Mouse (Mus musculus): ENCODE data around the gene Adra2a.
A peak's percentile ranks its signal among the peaks of the same experiment; 100 is the strongest.

Adra2a gene

DNA sequence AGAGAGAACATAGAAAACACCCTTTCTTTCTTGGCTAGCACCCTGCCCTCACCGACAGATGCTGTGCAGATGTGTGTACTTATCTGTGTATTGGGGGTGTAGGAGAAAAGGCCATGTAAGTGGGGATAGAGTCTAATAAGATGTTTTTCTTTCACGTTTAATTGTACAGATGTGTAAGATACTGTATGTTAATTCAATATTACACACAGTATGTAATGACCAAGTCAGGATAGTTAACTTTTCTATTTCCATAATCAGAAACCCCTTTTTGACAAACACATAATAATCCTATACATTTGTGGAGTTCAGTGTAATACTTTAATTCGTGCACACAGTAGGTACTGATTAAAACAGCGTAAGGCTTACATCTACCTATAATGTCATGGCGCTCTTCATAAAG lies at the start of gene Adra2a:
Gene Adra2a, plus strand, starts transcription at position 301 of the 400 bp plus-strand sequence.
- no peak for DNase-seq (ENCODE audit: low read depth)

DNA sequence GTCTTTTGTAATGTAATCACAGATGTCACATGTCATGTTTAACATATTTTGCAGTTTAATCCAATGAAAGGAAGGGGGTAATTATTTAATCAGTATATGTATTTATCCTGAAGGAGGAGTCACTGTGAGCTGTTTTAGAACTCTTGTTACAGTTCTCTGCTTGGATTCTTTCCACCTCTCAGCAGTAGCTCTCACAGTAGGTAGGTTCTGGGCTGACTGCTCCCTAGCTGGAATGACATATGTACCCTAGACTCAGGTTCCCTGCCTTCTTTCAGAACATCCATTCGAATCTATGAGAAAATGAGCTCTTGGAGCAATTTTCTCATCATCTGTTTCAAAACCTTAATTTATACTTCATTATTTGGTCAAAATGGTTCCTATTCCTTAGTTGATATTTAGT lies 49.7 kb upstream of the Adra2a start:
- DNase-seq (ENCODE audit: low read depth), result no peak

DNA sequence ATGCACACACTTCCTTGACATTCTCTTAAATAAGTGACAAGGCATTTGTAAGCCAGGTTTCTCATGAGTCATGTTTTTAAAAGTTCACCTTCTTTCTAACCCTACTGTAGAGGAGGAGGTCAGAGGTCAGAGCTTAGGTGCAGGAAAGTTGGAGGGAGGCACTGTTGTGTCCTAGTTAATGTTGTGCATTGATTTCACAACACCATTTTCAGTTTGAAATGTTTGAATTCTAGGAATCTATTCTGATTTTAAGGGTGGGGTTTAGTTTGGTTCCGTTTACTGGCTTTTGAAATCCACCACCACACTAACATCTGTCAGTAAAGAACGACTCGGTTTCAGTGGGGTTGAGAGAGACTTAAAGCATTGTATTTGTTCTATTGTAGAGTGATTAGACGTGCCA lies 33.0 kb upstream of the Adra2a start:
- no peak for DNase-seq (ENCODE audit: low read depth)

DNA sequence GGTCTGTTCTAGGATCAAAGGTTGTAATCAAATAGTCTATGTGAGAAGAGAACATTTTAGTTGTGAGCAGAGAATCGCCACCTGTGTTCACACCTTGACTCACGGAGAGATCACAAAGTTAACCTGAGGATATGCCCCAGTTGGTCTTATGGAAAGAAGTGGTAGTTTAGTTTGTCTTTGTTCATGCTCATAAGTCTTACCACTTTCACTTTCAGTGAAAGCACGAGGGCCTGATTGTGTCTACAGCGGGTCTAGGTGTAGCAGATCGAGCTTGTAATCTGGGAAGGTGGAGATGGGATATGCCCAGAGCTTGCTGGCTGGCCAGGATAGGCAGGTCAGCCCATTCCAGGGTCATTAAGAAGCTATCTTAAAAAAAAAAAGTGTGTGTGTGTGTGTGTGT lies 29.0 kb upstream of the Adra2a start:
- peak; percentile 16 for DNase-seq (ENCODE audit: low read depth)

DNA sequence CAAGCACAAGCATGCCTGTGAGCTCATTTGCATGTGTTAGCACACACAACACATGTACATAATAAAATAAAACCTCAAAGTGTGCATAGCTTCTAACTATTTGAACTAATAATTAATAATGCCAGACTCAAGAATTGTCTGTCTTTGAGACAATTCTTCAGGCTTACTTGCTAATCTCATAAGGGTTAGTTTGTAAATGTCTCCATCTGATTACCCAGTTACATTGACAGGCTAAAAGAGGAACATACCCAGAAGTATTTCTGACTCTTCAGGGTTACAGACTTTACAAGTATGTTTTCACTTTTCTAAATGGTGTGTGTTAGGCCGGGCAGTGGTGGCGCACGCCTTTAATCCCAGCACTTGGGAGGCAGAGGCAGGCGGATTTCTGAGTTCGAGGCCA lies 28.4 kb upstream of the Adra2a start:
- DNase-seq (ENCODE audit: low read depth), result no peak

DNA sequence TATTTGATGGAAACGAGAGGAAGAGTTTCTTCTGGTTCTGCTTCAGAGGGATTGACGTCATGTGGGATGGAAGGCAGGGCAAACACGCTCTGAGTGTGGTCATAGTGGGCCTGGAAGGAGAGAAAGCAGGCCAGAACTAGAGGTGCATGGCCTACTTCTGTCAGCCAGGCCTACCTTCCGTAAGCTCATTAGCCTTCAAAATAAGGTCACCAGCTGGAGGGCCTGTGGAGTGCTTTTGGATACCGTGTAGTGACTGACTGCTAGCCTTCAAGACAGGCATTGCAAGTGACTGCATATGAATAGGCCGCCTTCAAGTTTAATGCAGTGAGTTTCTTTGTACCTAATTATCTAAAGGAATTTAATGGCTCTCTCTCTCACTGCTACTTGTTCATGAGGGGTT lies 8.9 kb upstream of the Adra2a start:
- DNase-seq (ENCODE audit: low read depth), result no peak

DNA sequence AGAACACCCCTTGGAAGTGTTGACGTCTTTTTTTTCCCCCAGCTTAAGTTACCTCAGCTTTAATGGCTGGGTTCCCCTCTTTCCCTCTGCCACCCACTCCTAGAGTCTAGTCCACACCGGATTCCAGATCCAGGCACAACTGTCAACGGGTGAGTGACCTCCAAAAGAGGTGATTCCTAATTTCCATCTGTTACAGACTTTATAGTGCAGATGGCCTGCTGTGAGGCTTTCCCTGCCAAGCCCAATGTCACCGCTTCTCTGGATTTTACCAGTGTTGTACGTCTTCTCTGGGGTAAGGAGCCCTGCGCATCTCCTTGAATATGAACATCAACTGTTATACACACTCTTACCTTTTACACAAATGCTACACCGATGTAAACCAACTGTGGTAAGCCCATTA lies 4.5 kb upstream of the Adra2a start:
- no peak for DNase-seq (ENCODE audit: low read depth)

DNA sequence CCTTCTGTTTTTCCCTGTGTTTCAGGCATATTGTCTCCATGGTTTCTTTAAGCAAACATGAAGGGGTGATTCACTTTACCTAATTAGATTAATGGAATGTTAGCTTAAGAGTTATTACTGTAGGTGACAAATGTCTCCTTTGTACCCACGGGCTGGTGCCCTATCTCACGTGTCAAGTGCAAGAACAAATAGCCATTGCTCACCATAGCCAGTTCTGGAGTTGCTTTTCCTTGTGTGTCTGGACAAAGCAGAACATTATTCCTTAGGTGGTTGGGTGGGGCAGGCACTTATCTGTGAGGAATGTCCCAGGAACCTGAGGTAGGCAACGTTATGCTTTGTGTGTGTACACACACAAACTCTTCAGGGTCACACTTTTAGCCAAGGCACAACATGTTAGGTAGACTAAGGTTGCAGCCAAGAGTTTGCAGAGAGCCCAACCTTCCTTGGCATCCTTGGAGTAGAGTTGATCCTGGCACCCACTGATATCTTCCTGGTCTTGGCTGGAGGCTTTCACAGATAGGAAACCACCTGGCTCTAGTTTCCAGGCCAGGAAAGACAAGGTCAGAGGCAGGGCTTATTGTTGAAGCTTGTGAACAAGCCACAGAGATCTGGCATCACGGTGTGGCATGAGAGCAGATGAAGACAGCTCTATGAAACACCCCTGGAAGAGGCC lies 3.5 kb upstream of the Adra2a start:
- no peak for DNase-seq (ENCODE audit: low read depth)

DNA sequence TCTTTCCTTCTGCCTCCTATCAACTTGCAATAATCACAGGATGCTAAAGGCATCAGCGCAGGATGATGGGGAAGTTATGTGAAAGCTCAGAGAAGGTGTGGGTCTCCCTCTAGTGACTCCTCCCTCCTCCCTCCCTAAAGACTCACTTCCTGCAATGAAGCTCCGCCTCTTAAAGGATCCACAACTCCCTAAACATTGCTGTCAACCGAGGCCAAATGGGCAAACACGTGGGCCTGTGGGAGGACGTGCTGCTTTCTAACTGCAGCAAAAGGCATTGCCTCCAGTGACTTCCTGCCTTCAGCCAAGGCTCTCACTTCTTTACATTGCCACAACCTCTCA lies 3.0 kb upstream of the Adra2a start:
- peak; percentile 20 for DNase-seq (ENCODE audit: low read depth)

DNA sequence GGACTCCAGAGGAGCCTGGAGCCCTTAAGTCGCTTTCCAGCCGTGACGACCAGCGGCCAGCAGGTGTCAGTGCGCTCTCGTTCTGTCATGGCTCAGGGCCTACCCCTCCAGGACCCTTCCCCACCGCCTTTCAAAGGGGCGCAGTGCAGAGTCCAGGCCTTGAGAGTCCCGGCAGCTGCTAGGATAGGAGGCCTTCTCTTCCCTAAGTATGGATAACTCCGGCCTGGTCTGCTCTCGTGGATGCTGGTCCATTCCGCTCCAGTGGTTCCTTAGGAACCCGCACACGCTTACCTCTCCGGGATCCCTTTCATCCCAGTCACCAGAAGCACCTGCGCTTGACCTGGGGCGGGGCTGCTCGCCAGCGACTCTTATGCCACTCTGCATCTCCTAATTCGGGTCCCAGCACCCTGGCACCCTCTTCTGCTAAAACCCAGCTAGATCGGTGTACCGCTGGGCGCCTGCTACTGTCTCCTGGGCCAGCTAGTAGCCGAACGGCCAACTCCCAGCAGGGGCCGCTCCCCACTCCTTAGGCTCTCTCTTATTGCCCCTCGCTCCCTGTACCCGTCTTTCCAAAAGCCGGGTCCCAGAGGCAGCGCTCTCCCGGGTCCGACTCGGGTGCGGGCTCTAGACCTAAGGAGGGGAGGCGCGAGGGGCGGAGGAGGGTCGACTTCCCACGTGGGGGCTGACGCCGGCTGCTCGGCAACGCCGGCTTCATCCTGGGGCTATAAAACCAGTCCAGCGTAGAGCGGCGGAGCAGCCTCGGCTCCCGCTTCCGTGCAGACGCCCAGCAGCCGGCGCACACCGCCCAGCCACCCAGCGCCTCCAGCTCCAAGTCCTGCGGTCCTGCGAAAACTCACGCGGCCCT lies 788 bp downstream of the Adra2a start:
- DNase-seq (ENCODE audit: low read depth), result peak; percentile 26

DNA sequence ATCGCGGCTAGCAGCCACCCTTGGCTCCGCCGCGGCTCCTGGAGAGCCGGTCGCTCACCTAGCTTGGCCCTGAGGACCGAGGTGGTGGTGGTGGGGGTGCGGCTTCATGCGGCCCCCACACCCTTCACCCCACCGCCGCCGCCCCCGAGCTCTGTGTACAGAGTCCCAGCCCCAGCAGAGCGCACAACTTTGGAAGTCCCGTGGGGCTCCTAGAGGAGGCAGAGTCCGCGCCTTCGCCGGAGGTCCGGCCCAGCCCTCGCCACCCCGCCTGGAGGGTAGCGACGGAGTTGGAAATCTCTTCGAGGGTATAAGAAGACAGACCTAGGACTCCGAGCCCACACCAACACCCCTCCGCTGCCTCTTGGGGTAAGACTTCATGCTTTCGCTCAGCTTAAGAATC lies 1.5 kb downstream of the Adra2a start:
- no peak for DNase-seq (ENCODE audit: low read depth)

DNA sequence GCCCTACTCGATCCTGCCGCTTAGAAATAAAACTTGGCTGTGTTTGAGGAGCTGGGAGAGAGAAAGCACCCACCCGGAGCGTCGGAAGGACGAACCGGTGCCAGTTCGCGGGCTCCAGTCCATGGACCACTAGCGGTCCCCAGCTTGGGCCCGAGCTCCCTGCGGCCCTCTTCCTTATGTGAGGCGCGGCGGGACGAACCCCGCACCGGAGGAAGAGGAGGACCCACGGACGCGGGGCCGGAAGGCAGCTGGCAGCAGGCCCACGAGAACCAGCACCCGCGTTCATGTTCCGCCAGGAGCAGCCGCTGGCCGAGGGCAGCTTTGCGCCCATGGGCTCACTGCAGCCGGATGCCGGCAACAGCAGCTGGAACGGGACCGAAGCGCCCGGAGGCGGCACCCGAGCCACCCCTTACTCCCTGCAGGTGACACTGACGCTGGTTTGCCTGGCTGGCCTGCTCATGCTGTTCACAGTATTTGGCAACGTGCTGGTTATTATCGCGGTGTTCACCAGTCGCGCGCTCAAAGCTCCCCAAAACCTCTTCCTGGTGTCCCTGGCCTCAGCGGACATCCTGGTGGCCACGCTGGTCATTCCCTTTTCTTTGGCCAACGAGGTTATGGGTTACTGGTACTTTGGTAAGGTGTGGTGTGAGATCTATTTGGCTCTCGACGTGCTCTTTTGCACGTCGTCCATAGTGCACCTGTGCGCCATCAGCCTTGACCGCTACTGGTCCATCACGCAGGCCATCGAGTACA lies 2.2 kb downstream of the Adra2a start:
- DNase-seq (ENCODE audit: low read depth), result peak; percentile 25

DNA sequence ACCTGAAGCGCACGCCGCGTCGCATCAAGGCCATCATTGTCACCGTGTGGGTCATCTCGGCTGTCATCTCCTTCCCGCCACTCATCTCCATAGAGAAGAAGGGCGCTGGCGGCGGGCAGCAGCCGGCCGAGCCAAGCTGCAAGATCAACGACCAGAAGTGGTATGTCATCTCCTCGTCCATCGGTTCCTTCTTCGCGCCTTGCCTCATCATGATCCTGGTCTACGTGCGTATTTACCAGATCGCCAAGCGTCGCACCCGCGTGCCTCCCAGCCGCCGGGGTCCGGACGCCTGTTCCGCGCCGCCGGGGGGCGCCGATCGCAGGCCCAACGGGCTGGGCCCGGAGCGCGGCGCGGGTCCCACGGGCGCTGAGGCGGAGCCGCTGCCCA lies 2.7 kb downstream of the Adra2a start:
- no peak for DNase-seq (ENCODE audit: low read depth)

DNA sequence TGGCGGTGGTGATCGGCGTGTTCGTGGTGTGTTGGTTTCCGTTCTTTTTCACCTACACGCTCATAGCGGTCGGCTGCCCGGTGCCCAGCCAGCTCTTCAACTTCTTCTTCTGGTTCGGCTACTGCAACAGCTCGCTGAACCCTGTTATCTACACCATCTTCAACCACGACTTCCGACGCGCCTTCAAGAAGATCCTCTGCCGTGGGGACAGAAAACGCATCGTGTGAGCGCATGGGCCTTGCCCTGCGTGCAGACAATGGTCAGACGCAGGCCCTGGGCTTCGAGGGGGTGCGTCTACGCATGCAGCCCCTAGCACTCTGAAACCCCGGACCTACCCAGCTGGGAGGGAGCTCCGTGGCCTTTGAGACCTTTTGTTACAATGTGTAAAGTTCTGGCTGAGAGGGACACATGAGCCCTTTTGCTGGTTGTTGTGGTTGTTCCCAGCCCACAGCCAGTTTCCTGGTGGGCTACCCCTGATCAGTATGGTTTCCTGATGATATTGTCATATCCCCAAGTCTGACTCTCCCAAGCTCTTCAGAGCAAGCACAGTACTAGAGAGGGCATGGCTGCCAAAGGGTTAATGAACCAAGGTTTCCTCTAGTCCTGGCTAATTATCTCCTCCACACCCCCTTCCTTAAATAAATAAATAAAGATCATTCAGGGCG lies 3.6 kb downstream of the Adra2a start:
- peak; percentile 29 for DNase-seq (ENCODE audit: low read depth)

DNA sequence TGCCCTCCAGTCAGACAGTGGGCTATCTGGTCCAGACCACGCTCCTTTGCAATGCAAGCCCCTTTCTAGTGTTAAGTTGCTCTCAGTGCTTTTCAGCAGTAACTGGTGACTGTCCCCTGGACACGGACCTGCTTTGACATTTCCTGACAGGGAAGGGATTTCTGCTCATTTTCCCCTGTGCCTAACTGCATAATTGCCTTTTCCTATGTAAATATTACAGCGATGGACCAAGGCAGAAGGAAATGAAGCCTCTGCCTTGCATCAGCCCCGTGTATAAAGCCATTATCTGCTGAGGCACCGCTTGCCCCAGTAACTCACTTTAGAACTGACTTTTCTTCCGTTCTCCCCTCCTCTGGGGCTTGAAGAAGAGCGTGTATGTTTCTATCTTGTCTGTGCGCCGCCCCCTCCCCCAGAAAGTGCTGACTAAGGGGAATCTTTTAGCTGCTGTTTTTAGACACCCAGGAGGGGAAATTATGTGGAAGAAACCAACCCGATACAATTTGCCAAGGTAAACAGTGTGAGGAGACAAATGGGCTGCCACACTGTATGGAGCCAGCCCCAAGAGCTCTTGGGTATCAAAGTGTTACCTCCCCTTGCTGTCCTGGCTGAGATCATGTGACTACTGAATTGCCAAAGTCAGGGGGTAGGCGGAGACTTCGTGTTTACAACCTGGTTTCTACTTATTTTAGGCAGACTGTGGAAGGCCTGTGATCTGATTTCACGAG lies 4.4 kb downstream of the Adra2a start:
- DNase-seq (ENCODE audit: low read depth), result no peak

DNA sequence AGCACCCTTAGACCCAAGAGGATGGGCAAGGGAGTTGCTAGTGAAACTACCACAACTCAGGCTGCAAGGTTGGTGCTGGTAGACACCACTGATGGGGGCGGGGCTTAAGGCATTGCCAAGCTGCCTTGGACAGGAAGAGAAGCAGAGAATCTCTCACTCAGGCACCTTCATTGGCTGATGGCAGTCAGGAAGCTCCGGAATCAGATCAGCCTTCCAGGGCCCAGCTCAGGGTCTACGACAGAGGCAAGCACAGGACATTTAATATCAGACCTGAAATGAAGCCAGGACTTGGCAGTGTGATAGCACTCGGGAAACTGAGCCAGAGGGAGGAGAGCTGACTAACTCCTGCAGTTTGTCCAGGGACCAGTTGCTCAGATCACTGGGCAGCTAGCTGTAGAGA lies 7.7 kb downstream of the Adra2a start:
- DNase-seq (ENCODE audit: low read depth), result no peak

DNA sequence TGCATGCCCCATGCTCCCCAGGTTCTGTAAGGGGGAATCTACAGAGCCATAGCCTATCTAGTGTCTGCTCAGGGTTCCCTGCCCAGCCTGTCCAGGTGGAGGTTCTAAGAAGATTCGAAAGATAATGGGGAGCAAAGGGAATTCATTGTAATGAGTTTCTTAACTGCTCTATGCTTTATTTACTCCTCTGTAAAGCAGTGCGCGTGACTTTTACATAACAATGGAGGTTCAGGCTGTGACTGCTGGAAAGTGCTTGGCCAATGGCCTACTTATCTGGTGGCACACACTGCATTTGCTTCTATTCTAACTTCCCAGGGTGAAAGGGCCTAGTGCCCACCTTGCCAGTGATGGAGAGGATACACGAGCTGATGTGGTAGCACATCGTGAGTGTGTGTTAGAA lies 11.9 kb downstream of the Adra2a start:
- DNase-seq (ENCODE audit: low read depth), result no peak

DNA sequence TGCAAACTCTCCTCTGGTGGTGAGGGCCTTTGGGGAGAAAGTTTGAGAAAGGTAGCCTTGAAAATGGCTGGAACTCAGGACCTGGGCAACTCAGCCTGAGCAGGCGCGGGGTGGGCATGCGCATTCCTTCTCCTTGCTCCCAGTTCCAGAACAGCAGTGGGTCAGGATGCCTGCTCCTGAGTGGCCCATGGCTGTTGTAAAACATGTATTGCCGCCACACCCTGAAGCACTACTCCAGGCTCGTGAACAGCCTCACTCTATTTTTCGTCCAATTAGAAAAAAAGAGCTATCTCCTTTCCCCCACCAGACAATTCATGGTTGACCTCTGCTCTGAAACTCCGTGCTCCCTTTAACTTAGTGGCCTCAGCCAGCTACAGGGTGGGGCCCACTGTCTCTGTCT lies 24.5 kb downstream of the Adra2a start:
- DNase-seq (ENCODE audit: low read depth), result no peak

DNA sequence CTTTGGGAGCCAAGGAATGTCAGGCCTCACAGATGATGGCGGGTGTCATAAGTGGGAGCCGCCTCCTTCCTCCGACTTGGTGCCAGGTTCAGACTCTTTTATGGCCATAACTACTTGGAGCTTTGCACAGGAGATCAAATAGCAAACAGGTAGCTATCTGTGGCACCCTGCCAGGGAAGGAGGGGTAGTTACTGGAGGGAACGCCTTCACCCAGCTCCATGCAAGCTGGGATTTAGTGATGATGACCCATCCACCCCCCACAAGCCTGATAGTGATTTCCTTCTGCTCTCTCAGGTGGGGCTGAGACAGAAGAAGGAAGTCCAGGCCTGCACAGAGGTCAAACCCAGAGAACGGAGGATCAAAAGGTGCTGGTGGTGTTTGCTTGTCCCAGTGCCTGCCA lies 26.6 kb downstream of the Adra2a start:
- DNase-seq (ENCODE audit: low read depth), result no peak

DNA sequence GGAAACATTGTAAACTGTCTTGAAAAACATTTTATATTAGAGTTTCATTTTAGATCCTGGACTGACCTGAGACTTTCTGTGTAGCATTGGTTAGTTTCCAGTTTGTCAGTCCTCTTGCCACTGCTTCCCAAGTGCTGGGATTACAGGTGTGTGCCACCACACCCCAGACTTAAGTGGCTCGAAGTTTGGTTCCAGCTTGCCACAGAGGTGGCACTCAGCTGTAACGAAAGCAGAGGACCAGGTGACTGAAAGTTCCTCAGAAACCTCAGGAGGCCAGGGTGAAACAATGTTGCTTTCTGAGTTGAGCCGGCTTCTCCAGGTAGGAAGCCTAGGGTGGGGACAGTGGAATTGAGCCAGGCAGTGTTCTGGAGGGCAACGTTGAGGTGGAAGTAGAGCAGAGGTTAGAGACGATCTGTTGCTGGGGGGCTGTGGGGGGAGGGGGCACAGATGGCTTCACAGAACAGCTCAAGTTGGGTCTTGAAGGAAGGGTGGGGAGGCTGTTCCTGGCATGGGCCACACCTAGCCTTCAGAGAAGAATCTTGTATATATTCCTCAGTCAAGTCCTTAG lies 28.4 kb downstream of the Adra2a start:
- DNase-seq (ENCODE audit: low read depth), result no peak
